In genomic region chr10:13323139-13323805, GRCm38 (mm10) we compare ENCODE assay signal across 9 mouse cellular contexts.
DNase-seq lines count a peak whose midpoint lies in the region; ATAC-seq lines count a peak whose summit lies in the region.
"Had no signal": no experiment of that assay in that cellular context is flagged by ENCODE, and none has a peak within 500 bp of the region (broad histone marks: within the 10 kb centered on the region; RNA-seq: fewer than 3 reads in every experiment).

No protein-coding gene starts in this region.

- H3K9me3 ChIP-seq in forebrain, embryonic 10.5 days = no peaks in the 10 kb centered on the region
- H3K9me3 ChIP-seq in intestine, embryonic 14.5 days (ENCODE audit: control insufficient read depth, low read length) = no peaks in the 10 kb centered on the region
- H3K9me3 ChIP-seq in lung, embryonic 15.5 days = no peaks in the 10 kb centered on the region
- H3K9me3 ChIP-seq in stomach, embryonic 14.5 days (ENCODE audit: control insufficient read depth, low read depth, low read length) = no peaks in the 10 kb centered on the region

- peak overlapping the region; percentile 95 for H3K27ac ChIP-seq in forebrain, embryonic 10.5 days
- H3K27ac ChIP-seq in intestine, embryonic 14.5 days (ENCODE audit: low read depth) = peak overlapping the region; percentile 99
- H3K27ac ChIP-seq in lung, embryonic 15.5 days = peak overlapping the region; percentile 99
- peak overlapping the region; percentile 99 for H3K27ac ChIP-seq in stomach, embryonic 14.5 days (ENCODE audit: low read length)

- peak; percentile 28 for DNase-seq in kidney, adult 18-20 months
- no peak for DNase-seq in kidney, adult 8-10 months
- DNase-seq in forebrain, embryonic 10.5 days (ENCODE audit: extremely low spot score, low spot score) = no peak
- DNase-seq in intestine, embryonic 14.5 days (ENCODE audit: low spot score) = peak; percentile 73
- no peak for DNase-seq in urinary bladder, adult 2 months (ENCODE audit: low spot score)
- no peak for DNase-seq in layer of hippocampus, adult 9-10 months (ENCODE audit: low spot score)

- WGBS in forebrain, embryonic 10.5 days = 35% methylated on average over 12 of the region's 12 CpGs
- WGBS in intestine, embryonic 14.5 days = 8% methylated on average over 12 of the region's 12 CpGs
- WGBS in lung, embryonic 15.5 days = 6% methylated on average over 12 of the region's 12 CpGs
- 4% methylated on average over 12 of the region's 12 CpGs for WGBS in stomach, embryonic 14.5 days

- peak; percentile 67 for ATAC-seq in intestine, embryonic 14.5 days (replicated peaks; ENCODE audit: low FRiP score, low TSS enrichment, low read depth)
- ATAC-seq in lung, embryonic 15.5 days (ENCODE audit: borderline replicate concordance, extremely low read depth, low FRiP score, low TSS enrichment) = peak; percentile 81
- peak; percentile 61; the same call in 1 of the 2 replicates for ATAC-seq in stomach, embryonic 14.5 days (ENCODE audit: insufficient number of reproducible peaks, insufficient read depth, low FRiP score, low read depth)

- H3K4me2 ChIP-seq in intestine, embryonic 14.5 days (ENCODE audit: low read length) = peak overlapping the region; percentile 75
- peak overlapping the region; percentile 80 for H3K4me2 ChIP-seq in lung, embryonic 15.5 days
- peak overlapping the region; percentile 46 for H3K4me2 ChIP-seq in stomach, embryonic 14.5 days (replicated peaks; ENCODE audit: low read depth, low read length)

- H3K36me3 ChIP-seq in forebrain, embryonic 10.5 days (replicated peaks) = no peaks in the 10 kb centered on the region
- H3K36me3 ChIP-seq in intestine, embryonic 14.5 days (ENCODE audit: control insufficient read depth, insufficient read depth, low read length) = no peaks in the 10 kb centered on the region
- no peaks in the 10 kb centered on the region for H3K36me3 ChIP-seq in lung, embryonic 15.5 days
- H3K36me3 ChIP-seq in stomach, embryonic 14.5 days (ENCODE audit: control insufficient read depth, insufficient read depth, low read length) = no peaks in the 10 kb centered on the region

- peak overlapping the region; percentile 69 for H3K4me3 ChIP-seq in forebrain, embryonic 10.5 days
- H3K4me3 ChIP-seq in intestine, embryonic 14.5 days (ENCODE audit: low read depth, low read length) = peak overlapping the region; percentile 52
- peak overlapping the region; percentile 70 for H3K4me3 ChIP-seq in lung, embryonic 15.5 days
- peak overlapping the region; percentile 51 for H3K4me3 ChIP-seq in stomach, embryonic 14.5 days (ENCODE audit: low read depth, low read length)
- H3K4me3 ChIP-seq: myocyte had no signal

- H3K4me1 ChIP-seq in forebrain, embryonic 10.5 days = peaks cover 45% of the 10 kb centered on the region
- H3K4me1 ChIP-seq in intestine, embryonic 14.5 days (replicated peaks; ENCODE audit: control insufficient read depth, insufficient read depth, low read length) = peaks cover 10% of the 10 kb centered on the region
- peaks cover 53% of the 10 kb centered on the region for H3K4me1 ChIP-seq in lung, embryonic 15.5 days
- H3K4me1 ChIP-seq in stomach, embryonic 14.5 days (ENCODE audit: control insufficient read depth, insufficient read depth, low read length) = peaks cover 14% of the 10 kb centered on the region; the same call in 1 of the 2 replicates

- peak overlapping the region; percentile 83 for H3K9ac ChIP-seq in intestine, embryonic 14.5 days (ENCODE audit: low read length)
- peak overlapping the region; percentile 84 for H3K9ac ChIP-seq in lung, embryonic 15.5 days
- H3K9ac ChIP-seq in stomach, embryonic 14.5 days (replicated peaks; ENCODE audit: low read depth, low read length) = peak overlapping the region; percentile 76

- no peaks in the 10 kb centered on the region for H3K27me3 ChIP-seq in forebrain, embryonic 10.5 days (ENCODE audit: poor library complexity, severe bottlenecking)
- no peaks in the 10 kb centered on the region for H3K27me3 ChIP-seq in intestine, embryonic 14.5 days (replicated peaks; ENCODE audit: control insufficient read depth, insufficient read depth, low read length)
- H3K27me3 ChIP-seq in lung, embryonic 15.5 days = no peaks in the 10 kb centered on the region
- no peaks in the 10 kb centered on the region for H3K27me3 ChIP-seq in stomach, embryonic 14.5 days (ENCODE audit: control insufficient read depth, insufficient read depth, low read length)

Comparison
In these comparisons a context has a peak if more than half of its experiments do, and no peak if none do; other contexts are left out.
1. DNase-seq: peak in kidney, adult 18-20 months (single experiment) and intestine, embryonic 14.5 days (single experiment); none in kidney, adult 8-10 months (0 of 2), forebrain, embryonic 10.5 days (single experiment), urinary bladder, adult 2 months (single experiment) and layer of hippocampus, adult 9-10 months (single experiment).
2. Peak in every context shown above with its lines, with median percentiles within 50 percentile points of each other: H3K27ac ChIP-seq, H3K4me3 ChIP-seq, ATAC-seq, H3K4me2 ChIP-seq and H3K9ac ChIP-seq.